Mouse (Mus musculus) C2C12 (cell line): ENCODE results near the gene 4933400A11Rik. TPM values are rescaled to one million over a fixed set of nuclear protein-coding genes. Genes with fewer than 3 reads are reported as not detected.

ENCODE experiments used
- H3K27me3 ChIP-seq: one replicate; pipeline ENCODE4 v1.6.1; 2011; ENCODE audit not compliant: control insufficient read depth, insufficient read depth, insufficient read length
- H3K36me3 ChIP-seq: one replicate; pipeline ENCODE4 v1.6.1; 2011; ENCODE audit not compliant: control insufficient read depth, insufficient read depth
- H3K4me3 ChIP-seq: one replicate; pipeline ENCODE4 v1.5.1; 2011; ENCODE audit warnings: mild to moderate bottlenecking, control low read depth; ENCODE audit not compliant: poor library complexity, insufficient read depth, severe bottlenecking
- H3K79me2 ChIP-seq: one replicate; pipeline ENCODE4 v1.6.1; 2011; ENCODE audit not compliant: control insufficient read depth, insufficient read depth
- H3K79me3 ChIP-seq: one replicate; pipeline ENCODE4 v1.6.1; 2011; ENCODE audit warnings: low read depth, control low read depth
- H3ac ChIP-seq: one replicate; pipeline ENCODE3; 2011; ENCODE audit warnings: low read depth; ENCODE audit not compliant: control insufficient read depth, insufficient read length
- CEBPB ChIP-seq: IDR thresholded peaks from one replicate; pipeline ENCODE4 v1.6.1; 2011; ENCODE audit warnings: low read depth, mild to moderate bottlenecking, control low read depth, moderate library complexity
- CTCF ChIP-seq: IDR thresholded peaks from one replicate; pipeline ENCODE4 v1.5.1; 2011; ENCODE audit not compliant: control insufficient read depth, insufficient read depth, insufficient read length
- FOSL1 ChIP-seq: IDR thresholded peaks from one replicate; pipeline ENCODE4 v1.8.0; 2011; ENCODE audit warnings: mild to moderate bottlenecking, low read length; ENCODE audit not compliant: poor library complexity, insufficient read depth, severe bottlenecking
- MAX ChIP-seq: IDR thresholded peaks from one replicate; pipeline ENCODE4 v1.6.1; 2011; ENCODE audit warnings: mild to moderate bottlenecking, control low read depth
- MYOD1 ChIP-seq: IDR thresholded peaks from one replicate; pipeline ENCODE4 v1.6.1; 2011; ENCODE audit warnings: low read depth; ENCODE audit not compliant: control insufficient read depth, insufficient read length
- MYOG ChIP-seq: IDR thresholded peaks from one replicate; pipeline ENCODE4 v1.6.1; 2011; ENCODE audit not compliant: control insufficient read depth, insufficient read length; ENCODE audit errors: extremely low read depth
- USF1 ChIP-seq: IDR thresholded peaks from one replicate; pipeline ENCODE4 v1.6.1; 2011; ENCODE audit warnings: low read depth, mild to moderate bottlenecking, control low read depth, moderate library complexity
- polyA plus RNA-seq: library from polyadenylated mRNA; unstranded; fragments of >200 nt; fragmentation: generic; extraction: Trizol; gene quantifications from one replicate; pipeline ENCODE4 v1.2.1, GENCODE M21; 2012; ENCODE audit warnings: missing spikeins

4933400A11Rik gene
- polyA plus RNA-seq, 1 experiment: not detected

GRCm38 (mm10) chrX:169794831-169795311 is 15.4 kb upstream of the 4933400A11Rik start:
- no peaks in the 10 kb centered on the region for H3K36me3 ChIP-seq
- no peaks in the 10 kb centered on the region for H3K27me3 ChIP-seq
- H3K79me2 ChIP-seq: no peaks in the 10 kb centered on the region
- H3K4me3 ChIP-seq: no peak overlapping the region
- H3K79me3 ChIP-seq: no peaks in the 10 kb centered on the region
- no peak for TF ChIP-seq MYOG
- TF ChIP-seq FOSL1: no peak
- no peak for TF ChIP-seq USF1
- no peak for TF ChIP-seq CTCF
- peak; percentile 69 for TF ChIP-seq MAX
- TF ChIP-seq MYOD1: no peak
- TF ChIP-seq CEBPB: peak; percentile 83
- H3ac ChIP-seq: no peak overlapping the region

- Histone ChIP-seq H3K36me3 (no peaks in the 10 kb centered on the region), H3K4me3 (no peak overlapping the region), H3K27me3 (no peaks in the 10 kb centered on the region), H3ac (no peak overlapping the region), H3K79me2 (no peaks in the 10 kb centered on the region), H3K79me3 (no peaks in the 10 kb centered on the region)
- no peak for TF ChIP-seq MYOG
- TF ChIP-seq CEBPB: no peak
- no peak for TF ChIP-seq MAX
- TF ChIP-seq MYOD1: no peak
- no peak for TF ChIP-seq USF1
- TF ChIP-seq CTCF: no peak
- no peak for TF ChIP-seq FOSL1
Observed at GRCm38 (mm10) chrX:169794421-169794820, 15.0 kb upstream of the 4933400A11Rik start.

- H3K4me3 ChIP-seq: no peak overlapping the region
- no peak overlapping the region for H3ac ChIP-seq
- H3K79me2 ChIP-seq: no peaks in the 10 kb centered on the region
- no peaks in the 10 kb centered on the region for H3K27me3 ChIP-seq
- TF ChIP-seq FOSL1: no peak
- no peak for TF ChIP-seq MYOD1
- no peak for TF ChIP-seq CTCF
- no peak for TF ChIP-seq USF1
- TF ChIP-seq MAX: no peak
- TF ChIP-seq MYOG: no peak
- TF ChIP-seq CEBPB: no peak
- H3K79me3 ChIP-seq: no peaks in the 10 kb centered on the region
- H3K36me3 ChIP-seq: no peaks in the 10 kb centered on the region
Observed at GRCm38 (mm10) chrX:169792879-169793278, 13.4 kb upstream of the 4933400A11Rik start.

- TF ChIP-seq CTCF (no peak), MYOD1 (no peak), MAX (no peak), USF1 (no peak), CEBPB (no peak)
- Histone ChIP-seq H3K79me2 (no peaks in the 10 kb centered on the region), H3K27me3 (no peaks in the 10 kb centered on the region), H3K79me3 (no peaks in the 10 kb centered on the region), H3K4me3 (no peak overlapping the region), H3ac (no peak overlapping the region), H3K36me3 (no peaks in the 10 kb centered on the region)
Observed at GRCm38 (mm10) chrX:169789702-169790101, 10.3 kb upstream of the 4933400A11Rik start.

- no peaks in the 10 kb centered on the region for H3K79me3 ChIP-seq
- no peak overlapping the region for H3ac ChIP-seq
- H3K27me3 ChIP-seq: no peaks in the 10 kb centered on the region
- no peaks in the 10 kb centered on the region for H3K36me3 ChIP-seq
- H3K79me2 ChIP-seq: no peaks in the 10 kb centered on the region
- no peak for TF ChIP-seq FOSL1
- no peak for TF ChIP-seq CEBPB
- TF ChIP-seq CTCF: no peak
- no peak for TF ChIP-seq MYOD1
- TF ChIP-seq USF1: no peak
- no peak for TF ChIP-seq MYOG
- TF ChIP-seq MAX: no peak
- no peak overlapping the region for H3K4me3 ChIP-seq
Observed at GRCm38 (mm10) chrX:169758001-169758400, 21.4 kb downstream of the 4933400A11Rik start.

GRCm38 (mm10) chrX:169735387-169735969 is 44.0 kb downstream of the 4933400A11Rik start:
- no peak overlapping the region for H3K4me3 ChIP-seq
- H3K79me2 ChIP-seq: no peaks in the 10 kb centered on the region
- H3K36me3 ChIP-seq: no peaks in the 10 kb centered on the region
- no peaks in the 10 kb centered on the region for H3K27me3 ChIP-seq
- H3ac ChIP-seq: no peak overlapping the region
- no peak for TF ChIP-seq CTCF
- H3K79me3 ChIP-seq: no peaks in the 10 kb centered on the region

Other genes with a start within 250 kb of the 4933400A11Rik start
- 15.2 TPM for gene Mid1, start 94.4 kb downstream of the 4933400A11Rik start, polyA plus RNA-seq
- 42.3 TPM for gene Gm21887, start 230.0 kb upstream of the 4933400A11Rik start, polyA plus RNA-seq